In the genomic region with DNA sequence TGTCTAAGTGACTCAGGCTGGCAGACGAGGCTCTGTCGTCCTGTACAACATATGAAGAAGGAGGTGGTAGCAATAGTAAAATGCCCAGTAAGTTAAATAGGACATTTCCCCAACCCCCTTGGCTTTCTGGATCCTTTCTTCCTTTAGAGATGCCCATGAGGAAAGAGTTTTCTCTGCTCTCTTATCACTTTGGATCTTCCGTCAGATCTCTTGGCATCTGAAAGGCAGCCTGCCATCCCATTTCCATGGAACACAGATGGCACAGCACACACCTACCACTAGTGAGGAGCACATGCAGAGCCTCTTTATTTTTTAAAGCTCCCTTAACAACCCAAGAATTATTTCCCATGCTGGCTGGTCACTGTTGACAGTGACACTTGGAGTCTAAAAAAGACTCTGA, we compare ENCODE assay signal across 15 mouse cellular contexts.
"Had no signal": no experiment of that assay in that cellular context is flagged by ENCODE, and none has a peak within 500 bp of the region (broad histone marks: within the 10 kb centered on the region; RNA-seq: fewer than 3 reads in every experiment).

No protein-coding gene starts in this region.

- H3K36me3 ChIP-seq: liver, embryonic 13.5 days; midbrain, embryonic 12.5 days; midbrain, embryonic 15.5 days; neural tube, embryonic 12.5 days; neural tube, embryonic 15.5 days had no signal

- H3K27ac ChIP-seq: kidney, postnatal 0 days; layer of hippocampus, adult 2 months; liver, embryonic 13.5 days; midbrain, embryonic 12.5 days; midbrain, embryonic 15.5 days; neural tube, embryonic 12.5 days; neural tube, embryonic 15.5 days had no signal

- H3K9me3 ChIP-seq: liver, embryonic 13.5 days; midbrain, embryonic 12.5 days; midbrain, embryonic 15.5 days; neural tube, embryonic 12.5 days; neural tube, embryonic 15.5 days had no signal

- H3K9ac ChIP-seq: liver, embryonic 13.5 days; midbrain, embryonic 12.5 days; midbrain, embryonic 15.5 days; neural tube, embryonic 12.5 days; neural tube, embryonic 15.5 days had no signal

- ATAC-seq: midbrain, embryonic 15.5 days had no signal

- DNase-seq: kidney, adult 2 months; kidney, postnatal 25 days; layer of hippocampus, adult 9-11 months; liver, embryonic 13.5 days; lung, adult 2 months; lung, postnatal 14 days; lung, postnatal 4 days; thymus, adult 2 months; thymus, postnatal 4 days had no signal

- H3K27me3 ChIP-seq: liver, embryonic 13.5 days; midbrain, embryonic 12.5 days; midbrain, embryonic 15.5 days; neural tube, embryonic 12.5 days; neural tube, embryonic 15.5 days had no signal

- H3K4me3 ChIP-seq: layer of hippocampus, adult 2 months; liver, embryonic 13.5 days; midbrain, embryonic 12.5 days; midbrain, embryonic 15.5 days; neural tube, embryonic 12.5 days; neural tube, embryonic 15.5 days had no signal

- H3K4me1 ChIP-seq: liver, embryonic 13.5 days; midbrain, embryonic 12.5 days; midbrain, embryonic 15.5 days; neural tube, embryonic 12.5 days; neural tube, embryonic 15.5 days had no signal
